Mouse (Mus musculus): Measurements from ENCODE around the gene Chrna1. TPM values are rescaled to one million over a fixed set of nuclear protein-coding genes. Genes with fewer than 3 reads are reported as not detected.

Gene Chrna1
- polyA plus RNA-seq, 1 experiment from 2014 or later: 0.29 TPM

GRCm38 (mm10) chr2:73550725-73551124 is 29.4 kb downstream of the Chrna1 start:
- ATAC-seq: no peak
- no peak overlapping the region for H3K4me3 ChIP-seq
- H3K9me3 ChIP-seq (replicated peaks): no peaks in the 10 kb centered on the region
- H3K4me2 ChIP-seq: no peak overlapping the region
- no peak overlapping the region for H3K9ac ChIP-seq
- H3K27ac ChIP-seq: no peak overlapping the region
- 18% methylated on average over 6 of the region's 6 CpGs for WGBS (ENCODE audit: insufficient replicate concordance)
- H3K27me3 ChIP-seq (replicated peaks): no peaks in the 10 kb centered on the region
- H3K36me3 ChIP-seq: no peaks in the 10 kb centered on the region
- H3K4me1 ChIP-seq: no peaks in the 10 kb centered on the region

GRCm38 (mm10) chr2:73548542-73548941 is 31.6 kb downstream of the Chrna1 start:
- no peak overlapping the region for H3K9ac ChIP-seq
- no peaks in the 10 kb centered on the region for H3K4me1 ChIP-seq
- ATAC-seq: no peak
- H3K4me3 ChIP-seq: no peak overlapping the region
- no peak overlapping the region for H3K27ac ChIP-seq
- H3K27me3 ChIP-seq (replicated peaks): no peaks in the 10 kb centered on the region
- H3K9me3 ChIP-seq (replicated peaks): no peaks in the 10 kb centered on the region
- no peaks in the 10 kb centered on the region for H3K36me3 ChIP-seq
- H3K4me2 ChIP-seq: no peak overlapping the region
- 28% methylated on average over 2 of the region's 2 CpGs for WGBS (ENCODE audit: insufficient replicate concordance)

GRCm38 (mm10) chr2:73547256-73547655 is 32.9 kb downstream of the Chrna1 start:
- H3K27ac ChIP-seq: no peak overlapping the region
- H3K27me3 ChIP-seq (replicated peaks): peaks cover 4% of the 10 kb centered on the region; the same call in 1 of the 2 replicates
- H3K4me3 ChIP-seq: no peak overlapping the region
- WGBS (ENCODE audit: insufficient replicate concordance): 64% methylated on average over 4 of the region's 4 CpGs
- no peak overlapping the region for H3K4me2 ChIP-seq
- H3K9me3 ChIP-seq (replicated peaks): no peaks in the 10 kb centered on the region
- H3K4me1 ChIP-seq: no peaks in the 10 kb centered on the region
- H3K36me3 ChIP-seq: no peaks in the 10 kb centered on the region
- no peak for ATAC-seq
- no peak overlapping the region for H3K9ac ChIP-seq

- no peak overlapping the region for H3K9ac ChIP-seq
- no peak for ATAC-seq
- 57% methylated on average over 2 of the region's 2 CpGs for WGBS (ENCODE audit: insufficient replicate concordance)
Measured at GRCm38 (mm10) chr2:73545556-73545955, 34.6 kb downstream of the Chrna1 start.

GRCm38 (mm10) chr2:73540450-73541162 is 39.5 kb downstream of the Chrna1 start:
- Histone ChIP-seq H3K36me3 (no peaks in the 10 kb centered on the region), H3K4me2 (peak overlapping the region; percentile 65), H3K27ac (no peak overlapping the region), H3K27me3 (replicated peaks) (peaks cover 26% of the 10 kb centered on the region), H3K4me3 (peak overlapping the region; percentile 25), H3K9ac (no peak overlapping the region; the same call in 1 of the 2 replicates), H3K4me1 (peaks cover 12% of the 10 kb centered on the region), H3K9me3 (replicated peaks) (no peaks in the 10 kb centered on the region)
- ATAC-seq: no peak
- 14% methylated on average over 16 of the region's 16 CpGs for WGBS (ENCODE audit: insufficient replicate concordance)

More at GRCm38 (mm10) chr2:73545556-73545955, 34.6 kb downstream of the Chrna1 start:
- Histone ChIP-seq H3K27me3 (replicated peaks) (peaks cover 4% of the 10 kb centered on the region; the same call in 1 of the 2 replicates), H3K4me1 (peaks cover 7% of the 10 kb centered on the region), H3K27ac (no peak overlapping the region), H3K4me3 (no peak overlapping the region), H3K9me3 (replicated peaks) (no peaks in the 10 kb centered on the region), H3K4me2 (no peak overlapping the region), H3K36me3 (no peaks in the 10 kb centered on the region)

GRCm38 (mm10) chr2:73539697-73540096 is 40.4 kb downstream of the Chrna1 start:
- Histone ChIP-seq H3K27ac (no peak overlapping the region), H3K9me3 (replicated peaks) (no peaks in the 10 kb centered on the region), H3K27me3 (replicated peaks) (peaks cover 26% of the 10 kb centered on the region), H3K36me3 (no peaks in the 10 kb centered on the region), H3K9ac (no peak overlapping the region), H3K4me2 (no peak overlapping the region), H3K4me3 (no peak overlapping the region), H3K4me1 (peaks cover 12% of the 10 kb centered on the region)
- no peak for ATAC-seq
- WGBS (ENCODE audit: insufficient replicate concordance): 17% methylated on average over 1 of the region's 1 CpGs

- peaks cover 12% of the 10 kb centered on the region for H3K4me1 ChIP-seq
- H3K9ac ChIP-seq: no peak overlapping the region
- no peaks in the 10 kb centered on the region for H3K9me3 ChIP-seq (replicated peaks)
- no peak overlapping the region for H3K27ac ChIP-seq
- no peak for ATAC-seq
- 83% methylated on average over 3 of the region's 3 CpGs for WGBS (ENCODE audit: insufficient replicate concordance)
- H3K4me3 ChIP-seq: no peak overlapping the region
- H3K27me3 ChIP-seq (replicated peaks): peaks cover 26% of the 10 kb centered on the region
- no peaks in the 10 kb centered on the region for H3K36me3 ChIP-seq
- no peak overlapping the region for H3K4me2 ChIP-seq
Measured at GRCm38 (mm10) chr2:73539141-73539540, 41.0 kb downstream of the Chrna1 start.

GRCm38 (mm10) chr2:73538590-73538989 is 41.5 kb downstream of the Chrna1 start:
- no peaks in the 10 kb centered on the region for H3K36me3 ChIP-seq
- H3K27ac ChIP-seq: no peak overlapping the region
- no peaks in the 10 kb centered on the region for H3K9me3 ChIP-seq (replicated peaks)
- peaks cover 26% of the 10 kb centered on the region for H3K27me3 ChIP-seq (replicated peaks)
- no peak overlapping the region for H3K9ac ChIP-seq
- no peak overlapping the region for H3K4me2 ChIP-seq
- H3K4me3 ChIP-seq: no peak overlapping the region
- 68% methylated on average over 13 of the region's 13 CpGs for WGBS (ENCODE audit: insufficient replicate concordance)
- no peak for ATAC-seq
- peaks cover 12% of the 10 kb centered on the region for H3K4me1 ChIP-seq

GRCm38 (mm10) chr2:73536091-73536783 is 43.9 kb downstream of the Chrna1 start:
- H3K9me3 ChIP-seq (replicated peaks): no peaks in the 10 kb centered on the region
- H3K4me2 ChIP-seq: no peak overlapping the region
- no peaks in the 10 kb centered on the region for H3K36me3 ChIP-seq
- H3K27me3 ChIP-seq (replicated peaks): peaks cover 22% of the 10 kb centered on the region
- H3K27ac ChIP-seq: no peak overlapping the region
- ATAC-seq: no peak
- no peak overlapping the region for H3K9ac ChIP-seq
- H3K4me3 ChIP-seq: no peak overlapping the region
- peaks cover 24% of the 10 kb centered on the region for H3K4me1 ChIP-seq
- 61% methylated on average over 15 of the region's 15 CpGs for WGBS (ENCODE audit: insufficient replicate concordance)

GRCm38 (mm10) chr2:73534720-73535119 is 45.4 kb downstream of the Chrna1 start:
- no peaks in the 10 kb centered on the region for H3K36me3 ChIP-seq
- WGBS (ENCODE audit: insufficient replicate concordance): 70% methylated on average over 10 of the region's 10 CpGs
- H3K4me1 ChIP-seq: peaks cover 26% of the 10 kb centered on the region
- no peak for ATAC-seq
- H3K4me3 ChIP-seq: no peak overlapping the region
- no peak overlapping the region for H3K4me2 ChIP-seq
- peaks cover 22% of the 10 kb centered on the region for H3K27me3 ChIP-seq (replicated peaks)
- H3K9me3 ChIP-seq (replicated peaks): no peaks in the 10 kb centered on the region
- no peak overlapping the region for H3K9ac ChIP-seq
- H3K27ac ChIP-seq: no peak overlapping the region

GRCm38 (mm10) chr2:73530487-73530886 is 49.7 kb downstream of the Chrna1 start:
- no peaks in the 10 kb centered on the region for H3K9me3 ChIP-seq (replicated peaks)
- H3K4me2 ChIP-seq: peak overlapping the region; percentile 96
- peaks cover 56% of the 10 kb centered on the region for H3K4me1 ChIP-seq
- peak overlapping the region; percentile 16 for H3K27ac ChIP-seq
- H3K4me3 ChIP-seq: no peak overlapping the region
- WGBS (ENCODE audit: insufficient replicate concordance): 40% methylated on average over 5 of the region's 5 CpGs
- H3K9ac ChIP-seq: no peak overlapping the region
- H3K36me3 ChIP-seq: no peaks in the 10 kb centered on the region
- peaks cover 23% of the 10 kb centered on the region for H3K27me3 ChIP-seq (replicated peaks)
- peak; percentile 67 for ATAC-seq
